Mouse (Mus musculus): ENCODE results near the gene Me1. TPM values are rescaled to one million over a fixed set of nuclear protein-coding genes. Genes with fewer than 3 reads are reported as not detected.

Gene Me1
- polyA plus RNA-seq, 1 experiment from 2014 or later, result 21.8 TPM

GRCm38 (mm10) chr9:86583740-86584139 is 112.0 kb downstream of the Me1 start:
- H3K4me2 ChIP-seq (replicated peaks), result no peak overlapping the region
- no peak overlapping the region for H3K4me3 ChIP-seq
- no peak overlapping the region for H3K27ac ChIP-seq
- no peaks in the 10 kb centered on the region for H3K9me3 ChIP-seq
- H3K4me1 ChIP-seq, result no peaks in the 10 kb centered on the region
- WGBS, result 58% methylated on average over 3 of the region's 3 CpGs
- no peaks in the 10 kb centered on the region for H3K27me3 ChIP-seq
- H3K9ac ChIP-seq, result no peak overlapping the region
- H3K36me3 ChIP-seq, result 0 out of 2 replicates have a peak, but pooled peaks cover 3% of the 10 kb centered on the region
- ATAC-seq (ENCODE audit: low FRiP score, low read depth), result 0 out of 2 replicates have a peak, but pooled peaks have one; percentile 36

- Histone ChIP-seq H3K9ac (no peak overlapping the region), H3K27ac (no peak overlapping the region), H3K4me2 (replicated peaks) (no peak overlapping the region), H3K4me1 (no peaks in the 10 kb centered on the region), H3K36me3 (0 out of 2 replicates have a peak, but pooled peaks cover 3% of the 10 kb centered on the region), H3K4me3 (no peak overlapping the region), H3K9me3 (no peaks in the 10 kb centered on the region), H3K27me3 (no peaks in the 10 kb centered on the region)
- ATAC-seq (ENCODE audit: low FRiP score, low read depth), result no peak
- 91% methylated on average over 10 of the region's 10 CpGs for WGBS
These were observed 116.1 kb downstream of the Me1 start for GRCm38 (mm10) chr9:86579657-86580056.

- Histone ChIP-seq H3K27ac (no peak overlapping the region), H3K4me3 (no peak overlapping the region), H3K4me2 (replicated peaks) (no peak overlapping the region), H3K27me3 (no peaks in the 10 kb centered on the region), H3K36me3 (no peaks in the 10 kb centered on the region), H3K9ac (no peak overlapping the region), H3K4me1 (peaks cover 17% of the 10 kb centered on the region), H3K9me3 (no peaks in the 10 kb centered on the region)
- WGBS, result 90% methylated on average over 6 of the region's 6 CpGs
- no peak for ATAC-seq (ENCODE audit: low FRiP score, low read depth)
These were observed 120.6 kb downstream of the Me1 start for GRCm38 (mm10) chr9:86575178-86575577.

GRCm38 (mm10) chr9:86573616-86574303 is 122.0 kb downstream of the Me1 start:
- Histone ChIP-seq H3K27ac (no peak overlapping the region), H3K4me2 (replicated peaks) (no peak overlapping the region), H3K4me3 (no peak overlapping the region), H3K36me3 (peaks cover 8% of the 10 kb centered on the region), H3K4me1 (peaks cover 18% of the 10 kb centered on the region), H3K9ac (no peak overlapping the region), H3K9me3 (no peaks in the 10 kb centered on the region), H3K27me3 (no peaks in the 10 kb centered on the region)
- 79% methylated on average over 20 of the region's 20 CpGs for WGBS
- no peak for ATAC-seq (ENCODE audit: low FRiP score, low read depth)

- no peaks in the 10 kb centered on the region for H3K9me3 ChIP-seq
- WGBS, result 8% methylated on average over 13 of the region's 13 CpGs
- peak overlapping the region; percentile 13; the same call in 1 of the 2 replicates for H3K9ac ChIP-seq
- no peak overlapping the region for H3K27ac ChIP-seq
- H3K4me2 ChIP-seq (replicated peaks), result peak overlapping the region; percentile 99
- H3K4me3 ChIP-seq, result peak overlapping the region; percentile 78
- H3K36me3 ChIP-seq, result peaks cover 18% of the 10 kb centered on the region
- no peaks in the 10 kb centered on the region for H3K27me3 ChIP-seq
- peaks cover 18% of the 10 kb centered on the region for H3K4me1 ChIP-seq
- ATAC-seq (ENCODE audit: low FRiP score, low read depth), result no peak
These were observed 123.0 kb downstream of the Me1 start for GRCm38 (mm10) chr9:86572636-86573291.

- no peaks in the 10 kb centered on the region for H3K9me3 ChIP-seq
- H3K4me3 ChIP-seq, result peak overlapping the region; percentile 78
- H3K4me1 ChIP-seq, result peaks cover 18% of the 10 kb centered on the region
- 1% methylated on average over 25 of the region's 25 CpGs for WGBS
- peak overlapping the region; percentile 99 for H3K4me2 ChIP-seq (replicated peaks)
- no peak overlapping the region for H3K27ac ChIP-seq
- peak overlapping the region; percentile 63 for H3K9ac ChIP-seq
- ATAC-seq (ENCODE audit: low FRiP score, low read depth), result no peak
- no peaks in the 10 kb centered on the region for H3K27me3 ChIP-seq
- peaks cover 20% of the 10 kb centered on the region for H3K36me3 ChIP-seq
These were observed 123.6 kb downstream of the Me1 start for GRCm38 (mm10) chr9:86572196-86572595.

- peak within 1 kb of the TSS; percentile 55; the same call in 1 of the 2 replicates for H3K27ac ChIP-seq
- no peaks in the 10 kb centered on the region for H3K27me3 ChIP-seq
- peak within 1 kb of the TSS; percentile 78 for H3K4me3 ChIP-seq
- peak within 1 kb of the TSS; percentile 79 for H3K9ac ChIP-seq
- peaks cover 25% of the 10 kb centered on the region for H3K36me3 ChIP-seq
- under 1% methylated on average over 59 of the region's 59 CpGs for WGBS
- H3K4me1 ChIP-seq, result peaks cover 18% of the 10 kb centered on the region
- peak within 1 kb of the TSS; percentile 99 for H3K4me2 ChIP-seq (replicated peaks)
- H3K9me3 ChIP-seq, result no peaks in the 10 kb centered on the region
- peak; percentile 98 for ATAC-seq (ENCODE audit: low FRiP score, low read depth)
These were observed 124.1 kb downstream of the Me1 start, which contains the start of the genes Pgm3 and Rwdd2a for GRCm38 (mm10) chr9:86571540-86572135. Pgm3 (minus strand) TSS chr9:86571842. Rwdd2a (plus strand) TSS chr9:86571991.

- Histone ChIP-seq H3K9me3 (no peaks in the 10 kb centered on the region), H3K27ac (no peak overlapping the region), H3K4me2 (replicated peaks) (peak overlapping the region; percentile 99), H3K9ac (peak overlapping the region; percentile 79), H3K27me3 (no peaks in the 10 kb centered on the region), H3K4me3 (peak overlapping the region; percentile 78), H3K36me3 (peaks cover 31% of the 10 kb centered on the region), H3K4me1 (peaks cover 18% of the 10 kb centered on the region)
- 13% methylated on average over 8 of the region's 8 CpGs for WGBS
- no peak for ATAC-seq (ENCODE audit: low FRiP score, low read depth)
These were observed 124.8 kb downstream of the Me1 start for GRCm38 (mm10) chr9:86570946-86571345.

GRCm38 (mm10) chr9:86570261-86570890 is 125.4 kb downstream of the Me1 start:
- H3K4me1 ChIP-seq, result peaks cover 18% of the 10 kb centered on the region
- H3K27ac ChIP-seq, result no peak overlapping the region
- peaks cover 37% of the 10 kb centered on the region for H3K36me3 ChIP-seq
- H3K9me3 ChIP-seq, result no peaks in the 10 kb centered on the region
- WGBS, result 75% methylated on average over 10 of the region's 10 CpGs
- H3K4me2 ChIP-seq (replicated peaks), result peak overlapping the region; percentile 99
- peak overlapping the region; percentile 79 for H3K9ac ChIP-seq
- peak overlapping the region; percentile 78 for H3K4me3 ChIP-seq
- ATAC-seq (ENCODE audit: low FRiP score, low read depth), result no peak
- H3K27me3 ChIP-seq, result no peaks in the 10 kb centered on the region

- Histone ChIP-seq H3K9me3 (no peaks in the 10 kb centered on the region), H3K36me3 (peaks cover 47% of the 10 kb centered on the region), H3K27ac (no peak overlapping the region), H3K4me1 (peaks cover 18% of the 10 kb centered on the region), H3K9ac (no peak overlapping the region), H3K27me3 (no peaks in the 10 kb centered on the region), H3K4me2 (replicated peaks) (no peak overlapping the region), H3K4me3 (no peak overlapping the region)
- 85% methylated on average over 3 of the region's 3 CpGs for WGBS
- ATAC-seq (ENCODE audit: low FRiP score, low read depth), result no peak
These were observed 126.3 kb downstream of the Me1 start for GRCm38 (mm10) chr9:86569314-86569910.

GRCm38 (mm10) chr9:86560543-86560942 is 135.2 kb downstream of the Me1 start:
- no peak for ATAC-seq (ENCODE audit: low FRiP score, low read depth)
- Histone ChIP-seq H3K9me3 (no peaks in the 10 kb centered on the region), H3K4me2 (replicated peaks) (no peak overlapping the region), H3K4me3 (no peak overlapping the region), H3K9ac (no peak overlapping the region), H3K27me3 (no peaks in the 10 kb centered on the region), H3K4me1 (no peaks in the 10 kb centered on the region), H3K36me3 (peaks cover 90% of the 10 kb centered on the region), H3K27ac (no peak overlapping the region)
- 87% methylated on average over 3 of the region's 3 CpGs for whole genome bisulfite sequencing
